Mouse (Mus musculus): Measurements from ENCODE around the gene Ccr8.
"Not testable (repeated sequence)": the region's sequence is repeated elsewhere in the genome, so short reads cannot be mapped to it uniquely, and the experiment has no call there.

Ccr8 gene

DNA sequence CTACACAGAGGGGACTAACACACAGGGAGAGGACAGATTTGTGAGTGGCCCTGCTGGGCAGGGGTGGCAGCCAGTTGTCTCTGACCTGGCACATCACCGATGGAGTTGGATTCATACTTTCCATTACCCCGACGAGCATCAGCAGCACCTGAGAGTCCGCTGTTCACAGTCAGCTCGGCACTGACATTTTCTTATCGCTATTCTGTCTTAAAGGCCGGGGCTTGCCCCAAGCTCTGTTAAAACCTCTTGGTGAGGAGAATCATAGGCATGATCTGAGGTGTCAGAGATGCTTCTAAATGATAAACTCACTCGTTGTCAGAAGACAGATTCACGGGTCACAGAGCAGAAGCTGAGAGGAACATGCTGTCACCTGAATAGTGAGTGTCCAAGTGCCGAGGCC, 828 bp upstream of the Ccr8 start:
- no peak for DNase-seq (ENCODE audit: low spot score in 2 of 2)

DNA sequence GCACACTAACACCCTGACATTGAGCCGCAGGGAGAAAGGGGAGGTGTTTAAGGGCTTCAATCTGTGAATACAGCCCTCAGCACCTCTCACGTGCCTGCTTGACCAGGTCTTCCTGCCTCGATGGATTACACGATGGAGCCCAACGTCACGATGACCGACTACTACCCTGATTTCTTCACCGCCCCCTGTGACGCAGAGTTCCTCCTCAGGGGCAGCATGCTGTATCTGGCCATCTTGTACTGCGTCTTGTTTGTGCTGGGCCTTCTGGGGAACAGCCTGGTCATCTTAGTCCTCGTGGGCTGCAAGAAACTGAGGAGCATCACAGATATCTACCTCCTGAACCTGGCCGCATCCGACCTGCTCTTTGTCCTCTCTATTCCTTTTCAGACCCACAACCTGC, 1.8 kb downstream of the Ccr8 start:
- no peak for DNase-seq (ENCODE audit: low spot score in 2 of 2)

DNA sequence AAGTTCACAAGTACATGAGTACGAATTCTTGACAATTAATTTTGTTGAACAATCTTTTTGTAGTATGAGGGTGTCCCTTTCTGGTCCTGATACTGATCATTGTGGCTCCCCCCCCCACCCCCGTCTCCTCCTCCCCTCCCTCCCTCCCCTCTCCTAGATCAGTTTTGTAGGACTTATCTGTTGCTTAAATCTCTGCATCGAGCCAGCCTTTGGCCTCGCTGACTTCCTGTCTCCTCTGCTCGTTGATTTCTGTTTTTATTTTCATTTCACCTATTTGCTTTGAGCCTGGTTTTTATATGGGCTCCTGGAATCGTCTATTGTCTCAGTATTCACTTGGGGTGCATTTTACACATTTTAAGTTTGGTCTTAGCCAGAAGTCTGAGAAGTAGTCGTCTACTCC, 4.0 kb downstream of the Ccr8 start:
- no peak for DNase-seq (ENCODE audit: low spot score in 2 of 2)

DNA sequence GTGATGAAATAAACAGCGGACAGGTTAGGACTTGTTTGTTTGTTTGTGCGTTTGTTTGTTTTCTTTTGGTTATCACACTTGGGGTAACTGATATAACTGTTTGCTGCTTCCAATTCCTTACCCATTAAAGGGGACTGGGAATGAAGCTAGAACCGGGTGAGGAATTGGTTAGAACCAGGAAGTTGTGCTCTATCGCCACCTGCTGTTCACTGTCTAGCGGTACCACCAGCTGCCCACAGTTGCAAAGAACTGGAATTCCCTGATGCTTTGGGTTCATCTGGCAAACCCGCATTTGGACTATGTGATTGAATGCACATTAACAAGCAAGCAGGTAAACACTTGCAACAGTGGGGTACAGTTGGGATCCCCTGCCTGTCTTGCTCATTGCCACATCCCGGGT, 6.8 kb downstream of the Ccr8 start:
- DNase-seq (ENCODE audit: low spot score in 2 of 2) = peak in 1 of 2 experiments; percentile 69

DNA sequence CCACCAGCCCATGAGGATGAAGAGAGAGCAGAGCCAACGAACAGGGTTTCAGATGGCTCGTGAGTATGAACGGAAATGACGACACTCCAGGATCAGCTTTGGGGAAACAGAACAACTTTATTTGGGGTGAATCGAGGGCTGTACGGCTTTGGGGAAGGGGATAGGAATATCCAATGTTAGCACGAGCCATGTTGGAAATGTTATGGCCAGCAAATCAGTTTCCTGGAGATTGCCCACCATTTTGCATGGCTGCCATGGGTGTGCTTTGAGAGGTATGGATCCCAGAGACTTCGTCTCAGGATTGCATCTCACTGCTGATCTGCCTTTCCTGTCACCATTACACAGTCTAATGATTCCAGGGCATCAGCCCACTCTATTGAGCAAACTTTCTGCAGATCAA, 7.4 kb downstream of the Ccr8 start:
- no peak for DNase-seq (ENCODE audit: low spot score in 2 of 2)

DNA sequence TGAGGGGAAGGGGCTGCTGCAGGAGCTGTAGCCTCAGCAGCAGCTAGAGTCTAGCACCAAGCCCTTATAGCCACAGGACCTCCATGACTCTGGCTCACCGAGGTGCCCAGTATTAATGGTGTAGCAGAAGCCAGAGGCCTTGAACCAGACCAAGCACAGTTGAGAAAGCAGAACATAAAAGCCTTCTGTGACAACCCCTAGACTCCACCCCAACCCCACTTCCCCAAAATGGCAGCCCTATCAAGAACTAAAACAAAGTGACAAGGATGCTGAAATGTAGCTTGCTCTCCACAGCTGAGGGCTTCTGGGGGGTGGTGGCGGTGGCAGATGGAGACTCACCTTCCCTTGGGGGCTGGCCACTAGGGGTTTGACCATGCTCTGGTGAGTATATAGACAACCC, 9.3 kb downstream of the Ccr8 start:
- DNase-seq (ENCODE audit: low spot score in 2 of 2) = no peak

DNA sequence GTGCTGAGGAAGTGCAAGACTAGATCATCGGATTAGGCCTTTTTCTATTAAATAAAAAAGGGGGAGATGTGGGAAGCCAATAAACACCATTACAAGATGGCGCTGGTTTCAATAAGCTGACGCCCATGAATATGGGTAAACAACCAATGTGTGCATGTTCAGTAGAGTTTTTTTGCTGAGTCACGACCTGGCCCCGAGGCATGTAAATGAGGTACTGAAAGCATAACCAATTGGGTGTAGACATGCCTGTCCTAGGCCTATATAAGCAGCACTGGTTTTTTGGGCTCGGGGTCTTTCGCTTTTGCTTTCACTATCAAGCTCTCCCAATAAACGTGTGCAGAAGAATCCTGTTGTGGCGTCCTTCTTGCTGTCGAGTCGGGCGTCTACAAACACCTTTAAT, 17.0 kb downstream of the Ccr8 start:
- not testable (repeated sequence) for DNase-seq (ENCODE audit: low spot score in 2 of 2)

DNA sequence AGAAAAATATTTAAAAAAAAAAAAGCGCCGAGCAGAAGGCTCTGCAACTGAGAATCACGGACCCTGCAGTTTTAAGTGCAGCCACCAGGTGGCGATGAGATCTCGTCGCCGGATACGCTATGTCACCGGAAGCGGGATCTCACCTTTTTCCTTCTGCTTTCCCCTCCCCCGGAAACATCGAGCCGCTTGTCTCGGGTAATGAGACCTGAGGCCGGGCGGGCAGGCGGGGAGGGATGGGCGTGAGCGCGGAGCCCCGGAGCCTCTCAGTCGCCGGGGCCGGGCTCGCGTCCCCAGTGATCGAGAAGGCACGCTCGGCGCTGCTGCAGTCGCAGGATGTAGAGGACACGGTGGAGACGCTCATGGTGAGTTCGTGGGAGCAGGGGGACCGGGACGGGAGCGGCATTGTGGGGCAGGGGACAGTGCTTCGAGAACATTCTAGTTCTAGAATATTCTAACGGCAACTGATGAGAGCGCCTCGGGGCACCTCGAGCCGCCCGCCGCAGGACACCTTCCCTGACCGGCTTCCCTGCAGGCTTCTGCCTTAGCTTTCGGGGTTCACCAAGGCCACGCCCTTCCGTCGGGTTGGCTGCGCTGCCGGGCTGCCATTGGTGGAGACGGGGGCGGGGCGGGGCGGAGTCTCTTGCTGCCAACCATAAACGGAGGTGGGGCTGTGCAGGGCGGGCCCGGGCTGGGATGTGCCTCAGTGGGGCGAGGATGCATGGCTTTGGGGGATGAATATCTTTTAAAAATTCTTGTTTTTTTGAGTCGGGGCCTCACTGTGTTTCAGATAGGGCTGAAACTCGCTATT, 18.5 kb downstream of the Ccr8 start, which contains the start of gene Slc25a38:
Slc25a38 (plus strand) TSS at position 164 of the 808 bp plus-strand sequence.
- DNase-seq (ENCODE audit: low spot score in 2 of 2) = peak; percentile 92 to 98

DNA sequence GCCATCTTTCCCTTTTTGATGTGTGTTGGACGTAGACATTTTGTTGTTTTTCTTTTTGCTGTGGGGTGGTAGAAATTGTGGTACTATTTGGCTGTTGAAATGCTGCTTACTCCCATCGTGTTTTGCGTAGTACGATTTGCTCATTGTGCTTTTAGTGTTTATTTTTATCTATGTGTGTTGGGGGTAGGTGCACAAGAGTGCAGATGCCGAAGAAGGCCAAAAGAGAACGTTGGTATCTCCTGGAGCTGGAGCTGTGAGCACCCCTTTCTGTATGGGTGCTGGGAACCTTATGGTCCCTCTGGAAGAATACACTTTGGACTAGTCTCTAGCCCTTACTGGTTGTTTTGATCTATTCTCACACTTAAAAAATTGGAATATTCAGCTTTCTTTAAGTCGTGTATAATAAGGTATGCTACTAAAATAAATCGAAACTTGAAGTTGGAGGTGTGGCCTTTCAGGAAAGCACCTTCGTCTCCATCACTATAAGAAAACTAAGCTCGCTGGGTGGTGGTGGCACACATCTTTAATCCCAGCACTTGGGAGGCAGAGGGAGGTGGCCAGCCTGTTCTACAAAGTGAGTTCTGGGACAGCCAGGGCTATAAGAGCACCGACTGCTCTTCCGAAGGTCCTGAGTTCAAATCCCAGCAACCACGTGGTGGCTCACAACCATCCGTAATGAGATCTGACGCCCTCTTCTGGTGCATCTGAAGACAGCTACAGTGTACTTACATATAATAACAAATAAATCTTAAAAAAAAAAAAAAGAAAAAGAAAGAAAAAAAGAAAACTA, 19.4 kb downstream of the Ccr8 start:
- DNase-seq (ENCODE audit: low spot score in 2 of 2) = no peak

DNA sequence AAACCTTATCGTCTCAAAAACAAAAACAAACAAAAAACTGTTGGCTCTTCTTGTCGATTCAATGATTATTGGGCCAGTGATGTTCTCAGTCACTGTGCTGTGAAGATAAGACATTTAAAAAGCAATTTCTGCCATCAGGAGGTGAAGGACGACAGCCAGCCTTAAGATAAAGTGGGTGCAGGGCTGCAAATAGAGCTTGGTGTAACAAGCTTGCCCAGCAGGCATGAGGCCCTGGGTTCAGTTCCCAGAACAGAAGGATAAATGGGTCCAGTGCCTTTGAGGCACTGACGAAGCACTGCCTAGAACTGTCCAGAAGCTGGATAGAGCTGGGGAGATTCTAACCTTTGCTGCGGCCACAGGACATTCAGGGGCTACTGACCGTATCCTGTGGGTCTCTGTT, 20.6 kb downstream of the Ccr8 start:
- no peak for DNase-seq (ENCODE audit: low spot score in 2 of 2)

DNA sequence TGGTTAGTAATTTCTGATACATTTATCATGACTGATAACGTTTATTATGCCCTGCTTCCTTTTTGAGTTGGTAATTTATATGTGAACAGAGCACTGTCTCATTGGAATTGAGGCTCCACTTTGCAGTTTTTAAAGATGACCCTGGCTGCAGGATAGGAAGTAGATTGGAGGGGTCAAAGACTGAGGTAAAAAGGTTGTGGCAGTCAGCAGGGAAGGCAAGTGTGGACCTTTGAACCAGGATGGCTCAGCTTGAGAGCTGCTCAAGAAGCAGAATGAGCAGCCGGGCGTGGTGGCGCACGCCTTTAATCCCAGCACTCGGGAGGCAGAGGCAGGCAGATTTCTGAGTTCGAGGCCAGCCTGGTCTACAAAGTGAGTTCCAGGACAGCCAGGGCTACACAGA, 21.5 kb downstream of the Ccr8 start:
- DNase-seq (ENCODE audit: low spot score in 2 of 2) = no peak

DNA sequence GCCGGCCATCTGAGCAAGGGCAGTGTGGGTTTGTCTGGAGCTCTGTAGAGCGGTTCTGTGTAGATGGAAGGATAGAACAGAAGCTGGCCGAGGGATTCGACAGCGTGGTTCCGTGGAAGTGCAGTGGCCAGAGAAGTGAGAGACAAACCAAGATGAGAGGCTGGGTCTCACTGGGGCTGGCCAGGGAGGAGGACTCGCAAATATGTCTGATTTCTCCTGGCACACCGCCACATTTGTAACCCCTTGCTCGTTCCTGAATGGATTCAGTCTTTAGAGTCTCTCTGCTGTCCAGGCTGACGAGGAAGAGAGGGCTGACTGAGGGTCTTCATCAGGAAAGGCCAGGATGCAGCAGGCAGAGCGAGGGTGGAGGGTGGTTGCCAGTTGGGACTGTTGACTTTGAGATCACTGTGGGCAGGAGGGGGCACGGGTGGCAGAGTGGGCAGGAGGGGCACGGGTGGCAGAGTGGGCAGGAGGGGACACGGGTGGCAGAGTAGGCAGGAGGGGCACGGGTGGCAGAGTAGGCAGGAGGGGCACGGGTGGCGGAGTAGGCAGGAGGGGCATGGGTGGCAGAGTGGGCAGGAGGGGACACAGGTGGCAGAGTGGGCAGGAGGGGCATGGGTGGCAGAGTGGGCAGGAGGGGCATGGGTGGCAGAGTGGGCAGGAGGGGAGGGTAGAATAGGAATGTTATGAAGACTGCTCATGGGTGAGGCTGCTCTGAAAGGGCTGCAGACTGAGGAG, 22.3 kb downstream of the Ccr8 start:
- DNase-seq (ENCODE audit: low spot score in 2 of 2) = no peak

DNA sequence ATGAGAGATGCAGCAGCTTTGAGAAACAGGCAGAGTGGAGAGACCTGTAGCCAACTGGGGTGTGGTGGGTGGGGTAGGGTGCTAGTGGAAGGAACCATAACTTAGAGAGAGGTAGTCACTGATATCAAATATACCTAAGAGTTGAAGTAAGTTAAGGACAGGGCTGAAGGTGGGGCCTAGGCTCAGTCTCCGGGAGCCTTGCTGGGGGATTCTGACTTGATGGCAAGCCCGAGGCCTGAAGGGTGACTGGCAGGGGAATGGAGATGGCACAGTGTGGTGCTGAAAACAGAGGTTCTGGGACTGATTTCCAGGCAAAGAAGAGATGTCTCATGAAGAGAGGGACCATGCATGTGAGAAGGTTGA, 22.9 kb downstream of the Ccr8 start:
- no peak for DNase-seq (ENCODE audit: low spot score in 2 of 2)

DNA sequence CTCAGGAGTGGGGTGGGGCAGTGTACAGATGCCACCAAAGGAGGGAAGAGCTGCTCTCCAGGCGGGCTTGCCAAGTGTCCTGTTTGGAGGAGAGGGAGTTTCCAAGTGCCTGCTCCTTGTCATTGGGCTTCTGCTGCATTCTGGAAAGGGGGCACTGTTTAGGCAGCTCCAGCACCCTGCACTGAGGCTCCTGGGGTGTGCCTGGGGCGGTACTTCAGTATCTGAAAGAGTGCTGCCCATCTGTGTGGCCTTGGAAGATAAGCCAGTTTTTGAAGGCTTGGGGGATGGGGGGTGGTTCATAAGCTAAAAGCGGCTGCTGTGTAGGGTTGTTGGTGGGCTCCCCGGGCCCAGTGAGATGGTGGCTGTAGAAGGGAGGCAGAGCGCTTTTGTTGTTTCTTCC, 23.7 kb downstream of the Ccr8 start:
- no peak for DNase-seq (ENCODE audit: low spot score in 2 of 2)

DNA sequence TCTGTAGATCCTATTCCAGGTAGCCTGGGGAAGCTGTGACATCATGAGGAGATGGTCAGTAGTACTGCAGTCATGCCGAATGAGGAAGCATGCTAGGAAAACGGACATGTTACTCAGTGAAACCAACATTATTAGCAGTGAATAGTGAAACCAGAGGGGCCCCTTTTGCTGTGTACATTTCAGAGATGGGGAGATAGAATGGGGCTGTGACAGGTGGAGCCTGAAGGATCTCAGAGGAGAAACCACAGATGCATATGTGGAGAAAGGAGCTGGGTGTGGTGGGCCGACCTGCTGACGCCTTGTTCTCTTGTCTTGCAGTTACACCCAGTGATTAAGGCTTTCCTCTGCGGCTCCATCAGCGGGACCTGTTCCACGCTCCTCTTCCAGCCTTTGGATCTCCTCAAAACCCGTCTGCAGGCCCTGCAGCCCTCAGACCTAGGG, 24.3 kb downstream of the Ccr8 start:
- no peak for DNase-seq (ENCODE audit: low spot score in 2 of 2)

DNA sequence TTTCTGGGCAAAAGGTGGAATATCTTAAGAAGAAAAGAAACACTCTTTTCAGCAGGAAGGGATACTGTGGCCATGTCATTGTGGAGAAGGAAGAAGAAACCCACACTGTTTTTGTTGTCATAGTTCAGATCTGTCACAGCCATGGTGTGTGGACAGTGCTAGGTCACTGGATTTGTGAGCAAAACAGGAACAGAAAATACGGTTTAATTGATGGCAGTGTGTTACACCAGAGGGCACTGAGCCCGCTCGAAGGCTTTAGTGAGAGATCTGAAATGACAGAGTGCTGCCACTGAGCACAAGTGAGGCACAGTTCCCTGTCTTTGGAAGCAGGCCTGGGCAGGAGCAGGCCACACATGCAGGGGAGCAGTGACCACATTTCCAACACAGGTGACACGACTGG, 26.3 kb downstream of the Ccr8 start:
- no peak for DNase-seq (ENCODE audit: low spot score in 2 of 2)

DNA sequence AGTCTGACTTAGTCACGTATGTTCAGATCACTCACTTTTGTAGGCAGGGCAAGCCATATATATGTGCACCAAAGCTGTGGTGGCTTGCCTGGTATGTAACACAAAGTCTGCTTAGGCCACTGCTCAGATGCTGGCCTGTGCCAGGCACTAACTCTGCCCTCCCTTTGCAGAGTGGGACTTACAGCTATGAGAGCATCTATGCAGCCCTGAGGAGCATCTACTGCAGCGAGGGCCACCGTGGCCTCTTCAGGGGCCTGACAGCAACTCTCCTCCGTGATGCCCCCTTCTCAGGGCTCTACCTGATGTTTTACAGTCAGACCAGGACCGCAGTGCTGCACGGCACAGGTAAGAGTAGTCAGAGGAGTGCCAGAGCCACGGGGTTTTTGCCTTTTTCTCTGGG, 28.6 kb downstream of the Ccr8 start:
- DNase-seq (ENCODE audit: low spot score in 2 of 2) = no peak

DNA sequence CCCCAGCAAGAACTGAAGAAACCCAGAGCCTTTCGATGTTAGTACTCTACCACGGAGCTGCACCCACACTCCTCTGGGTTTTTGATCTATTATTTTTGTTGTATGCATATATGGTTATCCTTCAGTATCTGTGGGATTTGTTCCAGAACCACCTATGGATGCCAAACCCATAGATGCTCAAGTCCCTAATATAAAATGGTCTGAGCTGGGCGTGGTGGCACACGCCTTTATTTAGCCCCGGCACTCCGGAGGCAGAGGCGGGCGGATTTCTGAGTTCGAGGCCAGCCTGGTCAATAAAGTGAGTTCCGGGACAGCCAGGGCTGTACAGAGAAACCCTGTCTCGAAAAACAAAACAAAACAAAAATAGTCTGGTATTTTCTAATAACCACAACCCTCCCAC, 35.0 kb downstream of the Ccr8 start:
- DNase-seq (ENCODE audit: low spot score in 2 of 2) = no peak

DNA sequence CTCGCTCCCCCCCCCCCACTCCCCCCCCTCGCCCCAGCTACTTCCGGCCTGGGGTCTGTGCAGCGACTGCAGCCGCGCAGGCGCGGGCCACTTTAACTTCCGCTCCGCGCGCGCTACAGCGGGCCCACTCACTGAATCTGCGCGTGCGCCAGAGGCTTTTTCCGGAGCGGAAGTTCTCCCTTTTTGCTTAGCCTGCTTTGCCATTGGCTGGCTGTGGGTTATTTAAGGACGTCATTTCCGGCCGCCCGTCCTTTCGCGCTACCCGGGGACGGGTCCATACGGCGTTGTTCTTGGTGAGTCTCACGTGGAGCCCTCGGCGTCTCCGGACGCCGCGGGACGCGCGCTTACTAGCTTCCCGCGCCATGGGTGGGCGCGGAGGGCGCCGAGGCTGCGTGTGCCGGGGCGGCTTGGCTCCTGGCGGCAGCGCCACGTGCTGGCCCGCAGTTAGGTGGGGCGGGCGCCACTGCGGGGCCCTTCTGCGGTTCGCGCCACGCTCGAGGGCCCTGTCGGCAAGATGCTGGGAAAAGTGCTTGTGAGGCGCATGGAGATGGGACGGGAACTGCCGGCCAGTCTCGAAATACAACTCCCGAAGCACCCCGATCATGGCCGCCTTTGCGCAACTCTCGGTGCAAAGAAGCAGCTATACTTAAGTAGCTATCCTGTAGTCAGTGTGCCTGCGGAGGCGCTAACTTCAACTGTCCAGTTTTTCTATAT, 35.8 kb downstream of the Ccr8 start, which contains the start of gene Rpsa:
Rpsa (plus strand) TSS at position 152 of the 714 bp plus-strand sequence.
- DNase-seq (ENCODE audit: low spot score in 2 of 2) = peak; percentile 97

DNA sequence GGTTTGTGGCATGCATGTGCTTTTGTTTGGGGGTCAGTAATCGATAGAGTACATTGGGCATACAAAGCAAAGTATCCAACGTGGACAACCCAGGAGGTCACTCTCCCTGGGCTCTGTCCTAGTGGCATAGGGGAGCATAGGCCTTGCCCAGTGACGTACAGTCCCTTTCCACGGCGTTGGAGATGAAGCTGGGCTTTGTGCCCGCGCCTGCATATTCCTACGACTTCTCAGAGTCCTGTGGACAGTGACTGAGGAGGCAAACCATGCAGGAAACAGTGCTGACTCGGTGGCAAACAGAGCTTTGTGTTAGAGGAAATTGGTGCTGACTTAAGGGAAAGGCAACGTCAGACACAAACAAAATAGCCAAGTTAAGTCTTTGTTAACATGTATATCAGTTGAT, 37.4 kb downstream of the Ccr8 start:
- no peak for DNase-seq (ENCODE audit: low spot score in 2 of 2)

DNA sequence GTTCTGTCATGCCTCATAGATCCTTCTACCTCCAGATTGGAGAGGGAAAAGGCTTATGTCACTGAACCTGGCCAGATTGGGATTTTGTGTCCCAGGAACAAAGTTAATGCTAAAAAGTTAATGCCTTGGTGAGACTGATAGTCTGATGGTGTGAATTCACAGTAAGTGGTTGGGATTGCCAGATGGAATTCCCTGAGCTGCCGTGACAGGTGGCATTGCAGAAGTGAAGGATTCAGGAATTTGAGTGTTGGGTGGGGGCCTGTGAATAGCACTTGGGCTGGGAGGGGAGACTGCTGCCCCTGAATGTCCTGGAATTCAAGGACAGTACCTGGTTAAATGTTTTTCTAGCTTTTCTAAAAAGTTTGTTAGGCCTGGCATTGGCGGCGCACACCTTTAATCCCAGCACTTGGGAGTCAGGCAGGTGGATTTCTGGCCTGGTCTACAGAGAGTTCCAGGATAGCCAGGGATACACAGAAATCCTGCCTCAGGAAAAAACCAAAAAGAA, 39.9 kb downstream of the Ccr8 start:
- no peak for DNase-seq (ENCODE audit: low spot score in 2 of 2)

All from urinary bladder, postnatal 4 days (tissue).